Mouse (Mus musculus) brain, embryonic 14.5 days (tissue): ENCODE data around the gene Mettl9. TPM values are rescaled to one million over a fixed set of nuclear protein-coding genes. Genes with fewer than 3 reads are reported as not detected.

Experiments used
- DNase-seq: peaks from one replicate; pipeline ENCODE4 v3.0.0-alpha.2; 2011; ENCODE audit warnings: low read depth
- CTCF ChIP-seq: fragments of 200-500 bp; IDR thresholded peaks from 2 replicates; pipeline ENCODE4 v1.5.1; 2012; ENCODE audit warnings: inconsistent platforms, mild to moderate bottlenecking, moderate library complexity, borderline replicate concordance; ENCODE audit not compliant: insufficient read depth, insufficient read length; ENCODE audit errors: extremely low read depth
- POLR2A ChIP-seq: fragments of 200-500 bp; IDR thresholded peaks from 2 replicates; pipeline ENCODE4 v1.6.1; 2012; ENCODE audit warnings: mild to moderate bottlenecking, inconsistent platforms, borderline replicate concordance; ENCODE audit not compliant: poor library complexity, insufficient read depth, insufficient read length, severe bottlenecking; ENCODE audit errors: extremely low read depth
- polyA plus RNA-seq: library from polyadenylated mRNA; depleted of rRNA; stranded (reverse); fragments of >200 nt; gene quantifications from 2 replicates; pipeline ENCODE4 v1.2.3, GENCODE M21; 2012; rRNA removed

Mettl9 gene
- polyA plus RNA-seq, 1 experiment: 103 TPM

DNA sequence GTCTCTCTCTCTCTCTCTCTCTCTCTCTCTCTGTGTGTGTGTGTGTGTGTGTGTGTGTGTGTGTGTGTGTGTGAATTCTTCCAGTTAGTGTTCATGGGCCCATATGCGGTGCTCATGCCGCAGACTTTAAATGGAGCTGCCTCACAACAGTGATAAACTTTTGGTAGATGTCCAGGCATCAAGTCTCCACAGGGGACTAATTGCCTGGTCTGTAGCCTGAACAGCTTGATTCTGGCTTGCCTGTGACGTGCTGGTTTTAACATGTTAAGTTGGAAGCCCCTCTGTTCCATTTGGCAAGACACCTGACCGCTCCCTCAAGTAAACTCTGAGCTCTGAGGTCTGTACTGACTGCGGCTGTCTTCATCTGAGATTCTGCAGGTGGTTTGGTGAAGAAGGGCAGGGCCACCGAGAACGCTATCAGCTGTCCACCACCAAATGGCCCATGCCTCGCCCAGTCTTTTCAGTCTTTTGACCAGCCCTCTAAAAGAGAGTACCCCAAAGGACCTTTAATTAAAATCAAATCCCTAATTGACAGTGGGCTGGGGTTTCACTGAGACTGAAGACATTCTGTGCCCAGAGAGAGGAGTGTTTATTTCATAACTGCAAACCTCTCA is 50.7 kb downstream of the Mettl9 start:
- no peak for TF ChIP-seq CTCF
- no peak for TF ChIP-seq POLR2A
- DNase-seq: peak; percentile 66

DNA sequence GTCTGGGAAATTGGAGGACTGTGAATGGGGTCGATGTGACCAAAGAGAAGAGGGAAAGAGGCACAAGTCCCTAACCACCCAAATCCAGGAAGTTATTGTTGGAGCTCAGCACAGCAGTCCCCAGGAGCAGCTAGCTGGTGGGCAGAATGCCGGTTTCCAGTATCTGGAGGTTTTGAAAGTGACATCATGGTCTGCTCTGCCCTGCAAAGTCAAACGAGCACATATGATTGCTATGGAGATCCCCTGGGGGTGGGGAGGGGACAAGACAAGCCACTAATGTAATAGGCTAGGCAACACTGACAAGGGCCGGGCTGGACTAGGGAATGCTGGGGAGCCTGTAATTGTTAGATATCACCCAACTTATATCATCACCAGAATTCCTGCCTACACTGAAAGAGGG is 51.3 kb downstream of the Mettl9 start:
- DNase-seq: peak; percentile 48
- TF ChIP-seq POLR2A (no peak), CTCF (no peak)

DNA sequence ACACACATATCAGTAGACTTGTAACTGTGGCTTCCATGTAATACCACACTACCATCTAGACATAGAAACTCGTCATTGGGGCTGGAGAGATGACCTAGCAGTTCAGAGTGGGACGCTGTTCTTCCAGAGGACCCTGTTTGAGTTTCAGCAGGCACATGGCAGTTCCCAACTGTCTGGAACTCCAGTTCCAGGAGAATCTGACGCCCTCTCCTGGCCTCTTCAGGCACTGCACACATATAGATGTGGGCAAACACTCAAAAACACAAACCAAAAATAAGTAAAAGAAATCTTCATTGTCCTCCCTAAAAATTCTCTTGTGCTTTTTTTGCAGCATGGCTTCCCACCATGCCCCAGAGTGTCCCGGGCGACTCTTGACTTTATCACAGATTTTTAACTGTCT is 54.5 kb downstream of the Mettl9 start:
- no peak for DNase-seq
- TF ChIP-seq POLR2A (no peak), CTCF (0 out of 2 replicates have a peak, but pooled peaks have one; percentile 21)

DNA sequence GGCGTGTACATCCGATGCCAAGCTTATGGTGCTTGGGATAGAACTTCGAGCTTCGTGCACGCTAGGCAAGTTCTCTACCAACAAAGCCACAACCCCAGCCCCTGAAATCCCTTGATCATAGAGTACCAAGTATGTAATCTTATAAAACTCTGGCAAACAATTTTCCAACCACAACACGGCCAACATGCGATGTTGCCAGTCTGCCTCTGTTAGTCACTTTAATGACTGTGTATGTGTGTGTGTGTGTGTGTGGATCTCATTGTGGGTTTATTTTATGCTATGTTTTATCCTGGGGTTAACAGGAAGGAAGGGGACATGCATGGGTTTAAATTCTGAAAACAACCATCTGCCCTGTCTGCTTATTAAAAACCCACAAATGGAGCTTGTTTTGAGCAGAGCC is 56.5 kb downstream of the Mettl9 start:
- TF ChIP-seq POLR2A: no peak
- DNase-seq: no peak

DNA sequence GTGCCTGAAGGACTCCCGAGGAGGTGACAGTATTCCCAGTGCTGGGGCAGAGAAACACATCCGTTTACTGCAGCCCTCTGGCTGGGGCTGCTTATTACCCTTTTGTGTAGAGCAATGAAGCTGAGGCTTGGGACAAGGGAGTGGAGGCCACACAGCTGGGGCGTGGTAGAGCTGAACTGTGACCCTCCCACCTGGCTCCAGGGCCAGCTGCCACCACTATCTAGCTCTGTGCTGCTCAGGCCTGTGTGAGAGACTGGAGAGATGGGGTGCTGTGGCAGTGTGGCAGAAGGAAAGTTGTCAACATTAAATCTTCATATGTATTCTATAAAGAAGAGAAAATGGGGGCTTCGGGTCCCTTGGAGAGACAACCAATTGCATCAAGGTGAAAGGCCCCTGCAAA is 58.8 kb downstream of the Mettl9 start:
- TF ChIP-seq POLR2A: no peak
- TF ChIP-seq CTCF: no peak
- no peak for DNase-seq

DNA sequence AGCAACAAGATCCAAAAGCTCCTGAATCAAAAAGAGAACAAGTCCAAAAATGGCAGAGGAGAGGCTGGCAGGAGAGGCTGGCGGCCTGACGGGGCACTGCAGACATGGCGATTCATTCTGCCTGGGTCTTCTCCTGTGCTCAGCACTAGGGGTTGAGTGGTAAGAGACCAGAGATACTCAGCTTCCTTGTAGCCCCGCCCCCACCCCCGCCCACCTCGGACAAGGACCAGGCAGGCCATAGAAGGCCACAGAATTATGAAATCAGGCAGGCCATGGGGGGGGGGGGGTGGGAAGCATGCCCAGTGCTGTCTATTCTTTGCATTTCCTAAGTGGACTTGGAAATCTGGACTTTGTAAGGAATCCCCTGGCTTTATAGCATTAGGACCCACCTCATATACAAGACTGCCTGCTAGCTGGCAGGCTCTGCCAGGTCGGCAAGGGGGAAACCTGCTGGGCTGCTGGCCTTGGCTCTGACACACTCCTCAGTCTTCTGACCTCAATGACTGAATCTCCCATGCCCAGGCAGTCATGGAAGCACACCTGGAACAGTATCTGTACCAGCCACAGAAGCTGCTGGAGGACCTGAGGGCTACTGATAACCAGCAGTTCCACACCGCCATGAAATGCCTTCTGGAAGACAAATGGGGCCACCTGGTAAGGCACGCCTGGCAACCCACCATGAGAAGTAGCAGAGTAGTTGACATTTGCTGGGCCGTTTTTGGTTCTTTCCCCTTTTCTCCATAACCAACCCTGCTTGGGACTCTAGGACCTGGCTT is 64.6 kb downstream of the Mettl9 start:
- no peak for DNase-seq
- no peak for TF ChIP-seq POLR2A
- TF ChIP-seq CTCF: no peak

DNA sequence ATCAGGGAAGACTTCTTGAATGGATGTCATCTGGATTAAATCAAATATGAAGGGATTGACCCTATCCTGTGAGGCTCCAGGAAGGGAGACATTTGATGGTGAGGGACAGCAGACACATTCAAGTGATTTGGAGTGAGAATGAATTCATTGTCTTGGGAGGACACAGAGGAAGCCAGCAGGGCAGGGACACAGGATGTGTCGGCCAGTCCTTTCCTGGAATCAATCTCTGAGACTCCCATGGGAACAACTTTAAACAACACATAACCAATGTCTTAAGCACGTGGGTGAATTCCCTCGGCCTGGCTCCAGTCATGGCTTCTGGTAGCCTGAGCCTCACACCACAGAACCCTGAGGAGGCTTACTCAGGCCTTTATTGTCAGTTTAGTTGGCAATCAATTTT is 73.6 kb downstream of the Mettl9 start:
- DNase-seq: no peak
- TF ChIP-seq POLR2A (no peak), CTCF (no peak)

DNA sequence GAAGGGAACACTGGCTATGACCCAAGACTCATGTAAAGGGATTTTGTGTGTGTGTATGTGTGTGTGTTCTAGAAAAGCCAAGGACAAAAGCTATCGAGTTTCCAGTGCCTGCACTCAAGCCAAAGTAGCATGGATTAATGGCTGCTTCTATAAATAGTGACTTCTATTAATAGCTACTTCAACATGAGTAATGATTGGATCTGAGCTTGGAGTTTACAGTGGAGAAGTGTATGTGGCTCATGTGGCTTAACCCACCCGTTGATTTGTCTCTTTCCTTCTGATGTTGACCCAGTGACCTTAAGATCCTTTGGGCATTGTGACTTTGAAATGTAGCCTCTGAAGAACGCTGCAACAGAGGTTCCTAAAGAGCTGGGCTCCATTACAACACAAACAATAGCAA is 77.1 kb downstream of the Mettl9 start:
- TF ChIP-seq POLR2A (no peak), CTCF (no peak)
- DNase-seq: peak; percentile 6

DNA sequence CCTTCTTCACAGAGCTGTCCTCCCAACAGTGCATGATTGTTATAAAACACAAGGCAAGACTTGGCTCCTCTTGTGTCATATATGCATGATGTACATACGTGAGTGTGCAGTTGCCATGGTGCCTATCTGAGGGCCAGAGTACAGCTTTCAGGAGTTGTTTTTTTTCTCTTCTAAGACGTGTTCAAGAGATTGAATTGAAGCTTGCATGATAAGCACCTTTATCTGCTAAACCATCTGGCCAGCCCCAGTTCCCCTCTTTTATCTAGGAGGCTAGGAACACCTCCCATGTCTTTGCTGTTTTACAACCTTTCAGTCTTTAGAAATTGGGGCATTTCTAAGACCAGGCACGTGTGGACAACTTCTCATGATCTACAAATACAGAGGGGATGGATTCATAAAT is 77.5 kb downstream of the Mettl9 start:
- no peak for TF ChIP-seq POLR2A
- TF ChIP-seq CTCF: no peak
- DNase-seq: no peak

DNA sequence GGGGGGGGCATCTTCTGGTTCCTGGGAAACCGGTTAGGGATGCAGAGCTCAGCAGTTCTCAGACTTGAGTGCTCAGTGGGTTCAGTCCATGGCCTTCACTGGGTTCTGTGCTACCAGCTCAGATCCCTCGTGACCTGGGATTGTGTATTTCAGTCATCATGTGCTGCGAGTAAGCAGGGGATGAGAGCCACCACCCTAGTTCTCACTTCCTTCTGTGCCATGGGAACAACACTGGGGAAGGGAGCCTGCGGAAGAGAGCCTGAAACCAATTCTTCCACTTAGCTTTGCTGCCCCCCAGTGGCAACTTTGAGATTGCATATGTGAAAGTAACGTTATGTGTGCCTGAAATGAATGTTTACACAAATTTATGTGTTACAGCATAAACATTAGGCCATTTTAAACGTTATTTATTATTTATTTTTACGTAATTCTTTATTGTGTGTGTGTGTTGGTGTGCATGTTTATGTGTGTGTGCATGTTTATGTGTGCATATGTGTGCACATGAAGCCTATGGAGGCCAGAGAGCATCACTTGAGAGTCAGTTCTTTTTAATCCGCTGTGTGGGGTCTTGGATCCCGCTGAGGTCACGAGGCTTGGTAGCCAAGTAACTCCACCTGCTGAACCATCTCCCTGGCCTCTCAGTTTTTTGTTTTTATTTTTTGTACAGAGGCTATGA is 86.0 kb downstream of the Mettl9 start:
- no peak for TF ChIP-seq POLR2A
- TF ChIP-seq CTCF: peak; percentile 76; the same call in 1 of the 2 replicates
- DNase-seq: peak; percentile 88

Other genes starting within 250 kb of the Mettl9 start
- gene Gm5737, start 222.1 kb upstream of the Mettl9 start, polyA plus RNA-seq: 0.26 and 0.37 TPM in 2 replicates
- 31.6 and 34.6 TPM in 2 replicates for gene Eef2k, start 191.6 kb upstream of the Mettl9 start, polyA plus RNA-seq
- gene Polr3e, start 116.7 kb upstream of the Mettl9 start, polyA plus RNA-seq: 26.3 and 28.9 TPM in 2 replicates
- 27.4 and 37.4 TPM in 2 replicates for gene Cdr2, start 52.1 kb upstream of the Mettl9 start, polyA plus RNA-seq
- gene Mfsd13b, start 51.9 kb upstream of the Mettl9 start, polyA plus RNA-seq: 0.15 and 0.22 TPM in 2 replicates
- gene Igsf6, start 40.1 kb downstream of the Mettl9 start, polyA plus RNA-seq: 0.20 and 0.36 TPM in 2 replicates
- 0.46 and 0.52 TPM in 2 replicates for gene Otoa, start 47.2 kb downstream of the Mettl9 start, polyA plus RNA-seq